Mouse (Mus musculus) stomach, embryonic 14.5 days (tissue): ENCODE data around the gene Clint1. TPM values are rescaled to one million over a fixed set of nuclear protein-coding genes. Genes with fewer than 3 reads are reported as not detected.
A peak's percentile ranks its signal among the peaks of the same experiment; 100 is the strongest.

ENCODE experiments used
- ATAC-seq: fragments of 200-750 bp; cut with Nextera tagmentation; 2 replicates; pipeline ENCODE4 v1.8.0; 2017; ENCODE audit warnings: low read depth, moderate TSS enrichment; ENCODE audit not compliant: insufficient number of reproducible peaks, insufficient read depth, low FRiP score
- H3K27ac ChIP-seq: fragments of 300-500 bp; sonication (generic); 2 replicates; pipeline ENCODE4 v1.5.1; 2014; ENCODE audit warnings: mild to moderate bottlenecking, low read length, moderate library complexity, mixed read lengths
- H3K27me3 ChIP-seq: fragments of 300-500 bp; sonication (generic); 2 replicates; pipeline ENCODE4 v1.6.1; 2014; ENCODE audit warnings: low read length, control low read depth, mixed read lengths; ENCODE audit not compliant: control insufficient read depth, insufficient read depth
- H3K36me3 ChIP-seq: fragments of 300-500 bp; sonication (generic); 2 replicates; pipeline ENCODE4 v1.6.1; 2014; ENCODE audit warnings: mild to moderate bottlenecking, control low read depth, low read length, moderate library complexity, mixed read lengths; ENCODE audit not compliant: control insufficient read depth, insufficient read depth
- H3K4me1 ChIP-seq: fragments of 300-500 bp; sonication (generic); 2 replicates; pipeline ENCODE4 v1.6.1; 2014; ENCODE audit warnings: low read length, control low read depth, mixed read lengths; ENCODE audit not compliant: control insufficient read depth, insufficient read depth
- H3K4me2 ChIP-seq: fragments of 300-500 bp; sonication (generic); replicated peaks from 2 replicates; pipeline ENCODE4 v1.6.1; 2014; ENCODE audit warnings: low read depth, low read length, control low read depth
- H3K4me3 ChIP-seq: fragments of 300-500 bp; sonication (generic); 2 replicates; pipeline ENCODE4 v1.5.1; 2014; ENCODE audit warnings: low read depth, low read length, control low read depth
- H3K9ac ChIP-seq: fragments of 300-500 bp; sonication (generic); replicated peaks from 2 replicates; pipeline ENCODE4 v1.6.1; 2014; ENCODE audit warnings: low read depth, mild to moderate bottlenecking, control low read depth, low read length, moderate library complexity, mixed read lengths
- H3K9me3 ChIP-seq: fragments of 300-500 bp; sonication (generic); 2 replicates; pipeline ENCODE4 v1.6.1; 2016; ENCODE audit warnings: low read depth, low read length, control low read depth; ENCODE audit not compliant: control insufficient read depth
- WGBS: fragments of 180-500 bp; shearing (Covaris S2); extraction: QIAGEN DNeasy Blood & Tissue Kit; methylation state at CpG from one replicate; pipeline ENCODE4 v1.1.7; 2014; 5-methylcytosine and 5-hydroxymethylcytosine counted together
- polyA plus RNA-seq: library from polyadenylated mRNA; unstranded; fragments of >200 nt; fragmentation: Nextera tagmentation; extraction: Ambion mirVana; gene quantifications from 2 replicates; pipeline ENCODE4 v1.2.1, GENCODE M21; 2014

Clint1 gene
- polyA plus RNA-seq, 1 experiment from 2014 or later: 65.2 TPM

- H3K9ac ChIP-seq: no peak overlapping the region
- no peak overlapping the region for H3K27ac ChIP-seq
- 22% methylated on average over 4 of the region's 4 CpGs for WGBS
- 0 out of 2 replicates have a peak, but pooled peaks have one; percentile 23 for ATAC-seq
- no peaks in the 10 kb centered on the region for H3K27me3 ChIP-seq
- H3K9me3 ChIP-seq: no peaks in the 10 kb centered on the region
- no peaks in the 10 kb centered on the region for H3K36me3 ChIP-seq
- no peak overlapping the region for H3K4me3 ChIP-seq
- H3K4me2 ChIP-seq: no peak overlapping the region
- no peaks in the 10 kb centered on the region for H3K4me1 ChIP-seq
Measured at GRCm38 (mm10) chr11:45835625-45836255, 16.1 kb upstream of the Clint1 start.

- Histone ChIP-seq H3K4me3 (no peak overlapping the region), H3K4me2 (no peak overlapping the region), H3K36me3 (no peaks in the 10 kb centered on the region), H3K9me3 (no peaks in the 10 kb centered on the region), H3K27ac (no peak overlapping the region), H3K27me3 (no peaks in the 10 kb centered on the region), H3K9ac (no peak overlapping the region), H3K4me1 (no peaks in the 10 kb centered on the region)
- no peak for ATAC-seq
- 69% methylated on average over 5 of the region's 5 CpGs for WGBS
Measured at GRCm38 (mm10) chr11:45837257-45837817, 14.5 kb upstream of the Clint1 start.

GRCm38 (mm10) chr11:45838450-45838849 is 13.4 kb upstream of the Clint1 start:
- no peaks in the 10 kb centered on the region for H3K9me3 ChIP-seq
- no peak overlapping the region for H3K4me3 ChIP-seq
- no peaks in the 10 kb centered on the region for H3K36me3 ChIP-seq
- H3K4me2 ChIP-seq: no peak overlapping the region
- H3K27ac ChIP-seq: no peak overlapping the region
- H3K4me1 ChIP-seq: no peaks in the 10 kb centered on the region
- H3K27me3 ChIP-seq: no peaks in the 10 kb centered on the region
- no peak overlapping the region for H3K9ac ChIP-seq
- 32% methylated on average over 3 of the region's 3 CpGs for WGBS
- ATAC-seq: no peak

GRCm38 (mm10) chr11:45840332-45840731 is 11.5 kb upstream of the Clint1 start:
- 84% methylated on average over 3 of the region's 3 CpGs for WGBS
- Histone ChIP-seq H3K4me1 (no peaks in the 10 kb centered on the region), H3K27me3 (no peaks in the 10 kb centered on the region), H3K27ac (no peak overlapping the region), H3K9me3 (no peaks in the 10 kb centered on the region), H3K4me3 (no peak overlapping the region), H3K9ac (no peak overlapping the region), H3K4me2 (no peak overlapping the region), H3K36me3 (no peaks in the 10 kb centered on the region)
- ATAC-seq: no peak

- whole genome bisulfite sequencing: 43% methylated on average over 3 of the region's 3 CpGs
- H3K4me3 ChIP-seq: no peak overlapping the region
- H3K9ac ChIP-seq: no peak overlapping the region
- no peaks in the 10 kb centered on the region for H3K4me1 ChIP-seq
- no peak overlapping the region for H3K27ac ChIP-seq
- H3K36me3 ChIP-seq: no peaks in the 10 kb centered on the region
- no peak overlapping the region for H3K4me2 ChIP-seq
- ATAC-seq: no peak
- H3K27me3 ChIP-seq: no peaks in the 10 kb centered on the region
- no peaks in the 10 kb centered on the region for H3K9me3 ChIP-seq
Measured at GRCm38 (mm10) chr11:45846008-45846407, 5.8 kb upstream of the Clint1 start.

- 74% methylated on average over 7 of the region's 7 CpGs for WGBS
- H3K9ac ChIP-seq: no peak overlapping the region
- no peak for ATAC-seq
- H3K4me1 ChIP-seq: no peaks in the 10 kb centered on the region
- no peak overlapping the region for H3K4me3 ChIP-seq
- no peak overlapping the region for H3K27ac ChIP-seq
- no peak overlapping the region for H3K4me2 ChIP-seq
- H3K27me3 ChIP-seq: no peaks in the 10 kb centered on the region
- H3K36me3 ChIP-seq: no peaks in the 10 kb centered on the region
- H3K9me3 ChIP-seq: no peaks in the 10 kb centered on the region
Measured at GRCm38 (mm10) chr11:45847548-45847947, 4.3 kb upstream of the Clint1 start.

- H3K4me3 ChIP-seq: no peak overlapping the region
- H3K9me3 ChIP-seq: no peaks in the 10 kb centered on the region
- 84% methylated on average over 12 of the region's 12 CpGs for WGBS
- no peak overlapping the region for H3K27ac ChIP-seq
- peaks cover 4% of the 10 kb centered on the region; the same call in 1 of the 2 replicates for H3K4me1 ChIP-seq
- no peak for ATAC-seq
- H3K36me3 ChIP-seq: no peaks in the 10 kb centered on the region
- no peak overlapping the region for H3K4me2 ChIP-seq
- H3K27me3 ChIP-seq: no peaks in the 10 kb centered on the region
- no peak overlapping the region for H3K9ac ChIP-seq
Measured at GRCm38 (mm10) chr11:45848253-45848652, 3.6 kb upstream of the Clint1 start.

GRCm38 (mm10) chr11:45849203-45849602 is 2.6 kb upstream of the Clint1 start:
- Histone ChIP-seq H3K36me3 (no peaks in the 10 kb centered on the region), H3K27me3 (no peaks in the 10 kb centered on the region), H3K4me3 (no peak overlapping the region), H3K4me1 (peaks cover 4% of the 10 kb centered on the region; the same call in 1 of the 2 replicates), H3K9me3 (no peaks in the 10 kb centered on the region), H3K27ac (no peak overlapping the region), H3K9ac (no peak overlapping the region), H3K4me2 (no peak overlapping the region)
- 77% methylated on average over 4 of the region's 4 CpGs for WGBS
- no peak for ATAC-seq

GRCm38 (mm10) chr11:45849859-45850258 is 2.0 kb upstream of the Clint1 start:
- 34% methylated on average over 3 of the region's 3 CpGs for WGBS
- Histone ChIP-seq H3K9ac (no peak overlapping the region), H3K27me3 (no peaks in the 10 kb centered on the region), H3K9me3 (no peaks in the 10 kb centered on the region), H3K4me2 (no peak overlapping the region), H3K36me3 (no peaks in the 10 kb centered on the region), H3K4me3 (no peak overlapping the region), H3K27ac (no peak overlapping the region), H3K4me1 (peaks cover 9% of the 10 kb centered on the region)
- no peak for ATAC-seq
